Mouse (Mus musculus) ES-Bruce4 (cell line): Measurements from ENCODE around the gene Syde1.

Source experiments
- CTCF ChIP-seq: IDR thresholded peaks from one replicate; pipeline ENCODE4 v1.8.1; 2011; ENCODE audit warnings: low read depth, low read length
- EP300 ChIP-seq: IDR thresholded peaks from 2 replicates; pipeline ENCODE4 v1.6.1; 2011; ENCODE audit warnings: low read depth, low read length; ENCODE audit not compliant: insufficient read depth
- POLR2A ChIP-seq: IDR thresholded peaks from one replicate; pipeline ENCODE4 v1.8.1; 2011; ENCODE audit warnings: low read length; ENCODE audit not compliant: insufficient read depth

DNA sequence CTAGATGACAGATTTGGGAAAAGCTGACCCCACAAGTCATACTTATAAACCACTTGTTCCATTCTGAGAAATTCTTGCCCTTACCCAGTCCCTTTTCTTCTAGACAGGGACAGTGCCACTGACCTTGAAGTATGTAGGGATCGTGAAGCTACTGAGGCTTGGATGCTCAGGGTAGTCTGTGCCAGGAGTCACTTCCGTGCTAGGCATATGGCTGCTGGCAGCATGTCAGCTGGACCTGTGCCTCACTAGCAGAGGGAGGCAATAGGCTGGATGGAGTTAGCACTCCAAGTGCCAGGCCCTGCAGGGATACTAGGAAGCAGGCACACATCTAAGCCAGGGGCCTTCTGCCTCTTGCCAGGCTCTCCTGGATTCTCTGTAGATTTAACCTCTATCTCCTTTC, 16.1 kb downstream of the Syde1 start:
- TF ChIP-seq POLR2A = no peak
- no peak for TF ChIP-seq EP300
- no peak for TF ChIP-seq CTCF
